Mouse (Mus musculus): Measurements from ENCODE around the gene Ednrb.

DNA sequence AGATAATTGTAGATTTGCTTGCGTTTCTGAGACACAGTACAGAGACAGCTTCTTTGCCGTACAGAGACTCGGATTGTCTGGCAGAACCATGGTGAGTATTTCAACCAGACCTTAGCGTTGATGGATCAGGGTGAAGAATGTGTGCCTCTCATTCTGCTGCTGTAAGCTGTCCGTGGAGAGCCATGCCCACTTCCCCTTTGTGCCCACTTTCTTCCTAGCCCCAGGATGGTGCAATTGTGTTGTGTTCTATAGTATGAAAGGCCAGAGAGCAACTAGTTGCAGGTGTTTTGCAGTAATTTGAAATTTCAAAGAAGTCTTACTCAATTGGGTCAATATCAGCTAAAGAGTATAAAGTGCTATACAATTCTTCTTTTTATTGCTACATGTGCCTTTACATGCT is 50.8 kb downstream of the Ednrb start:
- TF ChIP-seq CTCF (IDR thresholded peaks at IDR 0.05; ENCODE audit: low read depth): no peak
- TF ChIP-seq EP300 (IDR thresholded peaks at IDR 0.05; ENCODE audit: low read depth): no peak
